Mouse (Mus musculus): ENCODE measurements around the gene Gpr19.

- TF ChIP-seq CTCF (IDR thresholded peaks at IDR 0.05) (no peak), EP300 (IDR thresholded peaks at IDR 0.05) (no peak)
Measured at GRCm38 (mm10) chr6:134862671-134863104, 35.7 kb downstream of the Gpr19 start.
